Mouse (Mus musculus) erythroblast, embryonic 14.5 days (primary cell): ENCODE measurements around the gene 1110002E22Rik. TPM values are rescaled to one million over a fixed set of nuclear protein-coding genes. Genes with fewer than 3 reads are reported as not detected.

ENCODE experiments used
- H3K27me3 ChIP-seq: 2 replicates; pipeline ENCODE4 v1.6.1; 2012; ENCODE audit warnings: inconsistent platforms; ENCODE audit not compliant: control insufficient read depth
- H3K36me3 ChIP-seq: 2 replicates; pipeline ENCODE4 v1.6.1; 2012; ENCODE audit warnings: mild to moderate bottlenecking, inconsistent platforms; ENCODE audit not compliant: control insufficient read depth
- H3K4me1 ChIP-seq: 2 replicates; pipeline ENCODE4 v1.6.1; 2012; ENCODE audit warnings: inconsistent platforms; ENCODE audit not compliant: control insufficient read depth
- H3K4me3 ChIP-seq: replicated peaks from 2 replicates; pipeline ENCODE3; 2012; ENCODE audit warnings: moderate library complexity, mild to moderate bottlenecking, inconsistent platforms
- H3K9me3 ChIP-seq: 2 replicates; pipeline ENCODE4 v1.6.1; 2012; ENCODE audit warnings: low read length, inconsistent platforms, mixed read lengths; ENCODE audit not compliant: control insufficient read depth
- GATA1 ChIP-seq: IDR thresholded peaks from 2 replicates; pipeline ENCODE4 v1.6.1; 2012; ENCODE audit warnings: low read length, inconsistent platforms, mixed read lengths
- TAL1 ChIP-seq: IDR thresholded peaks from 3 replicates; pipeline ENCODE4 v1.6.1; 2012; ENCODE audit warnings: low read length, inconsistent platforms, mixed read lengths
- polyA plus RNA-seq: library from polyadenylated mRNA; stranded (reverse); fragments of >175 nt; gene quantifications from 2 replicates; pipeline ENCODE4 v1.2.3, GENCODE M21; 2012

The 1110002E22Rik gene
- polyA plus RNA-seq, 1 experiment: not detected

DNA sequence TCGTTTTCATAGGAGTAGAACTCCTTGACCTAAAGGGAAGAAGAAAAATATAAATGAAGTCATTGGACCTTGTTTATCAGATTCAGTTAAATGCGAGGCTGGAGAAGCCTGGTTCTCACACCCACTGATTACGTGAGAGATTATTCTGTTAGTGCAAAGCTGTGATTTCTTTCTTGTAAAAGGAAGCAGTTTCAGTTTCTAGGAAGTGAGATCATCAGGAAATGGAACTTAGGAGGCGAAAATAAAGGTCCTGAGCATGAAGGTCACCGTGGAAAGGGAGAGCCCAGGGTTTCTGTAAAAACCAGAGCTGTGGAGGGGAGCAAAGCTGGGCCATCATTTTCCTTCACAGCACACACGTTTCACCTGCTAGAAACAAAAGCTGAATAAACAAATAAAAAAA lies 53.5 kb downstream of the 1110002E22Rik start:
- no peaks in the 10 kb centered on the region for H3K27me3 ChIP-seq
- no peaks in the 10 kb centered on the region for H3K9me3 ChIP-seq
- H3K36me3 ChIP-seq: no peaks in the 10 kb centered on the region; the same call in 1 of the 2 replicates
- H3K4me1 ChIP-seq: no peaks in the 10 kb centered on the region
- TF ChIP-seq TAL1 (no peak), GATA1 (no peak)
- H3K4me3 ChIP-seq: no peak overlapping the region

DNA sequence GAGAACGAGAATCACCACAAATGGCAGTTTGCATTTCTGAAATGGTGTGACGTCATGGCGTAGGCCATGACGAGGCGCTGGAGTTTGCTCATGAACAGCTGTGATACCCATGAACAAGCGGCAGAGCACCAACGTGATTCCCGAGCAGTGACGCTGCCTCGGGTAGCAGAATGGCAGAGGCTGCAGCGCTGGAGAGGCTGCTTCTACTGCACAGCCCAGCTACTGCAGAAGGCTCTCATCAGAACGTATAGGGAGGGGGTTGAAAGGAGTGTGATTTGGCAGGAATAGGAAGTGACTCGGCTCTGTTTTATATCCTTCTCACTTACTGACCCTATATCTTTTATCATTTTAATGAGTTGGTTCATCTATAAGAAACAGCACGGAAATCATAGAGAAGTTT lies 54.0 kb downstream of the 1110002E22Rik start:
- no peak for TF ChIP-seq GATA1
- no peak for TF ChIP-seq TAL1
- H3K36me3 ChIP-seq: no peaks in the 10 kb centered on the region; the same call in 1 of the 2 replicates
- H3K27me3 ChIP-seq: no peaks in the 10 kb centered on the region
- no peaks in the 10 kb centered on the region for H3K4me1 ChIP-seq
- H3K9me3 ChIP-seq: no peaks in the 10 kb centered on the region
- H3K4me3 ChIP-seq: no peak overlapping the region

DNA sequence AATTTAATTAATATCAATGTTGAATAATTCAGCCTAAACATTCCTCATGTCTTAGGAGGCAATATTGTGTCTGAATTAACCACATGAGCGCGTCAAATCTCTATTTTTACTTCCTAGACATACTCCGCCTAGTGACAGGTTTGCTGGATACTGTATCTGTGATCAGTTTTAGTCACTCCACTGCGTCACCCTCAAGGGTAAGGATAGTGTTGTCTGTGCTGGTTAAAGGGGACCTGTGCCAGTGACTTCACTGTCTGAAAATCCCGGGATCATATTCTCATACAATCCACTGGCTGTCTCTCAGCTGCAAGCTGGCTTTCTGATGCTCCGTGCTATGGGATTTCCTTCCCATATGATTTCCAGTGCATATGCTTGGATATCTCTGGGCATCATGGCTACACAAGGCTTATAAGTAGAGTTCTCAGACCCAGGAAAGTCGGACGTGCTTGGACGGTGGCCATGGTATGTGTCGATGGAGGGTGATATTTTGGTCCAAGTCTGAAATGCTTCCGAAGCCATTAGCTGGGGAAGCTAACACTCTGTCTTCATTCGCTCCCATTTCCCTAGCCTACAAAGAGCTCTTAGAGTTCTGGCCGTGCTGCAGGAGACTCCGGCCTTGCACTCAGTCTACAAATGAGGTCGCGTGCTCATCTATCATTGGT lies 54.7 kb downstream of the 1110002E22Rik start:
- Histone ChIP-seq H3K27me3 (no peaks in the 10 kb centered on the region), H3K4me3 (no peak overlapping the region), H3K4me1 (no peaks in the 10 kb centered on the region), H3K36me3 (no peaks in the 10 kb centered on the region; the same call in 1 of the 2 replicates), H3K9me3 (no peaks in the 10 kb centered on the region)
- TF ChIP-seq GATA1 (no peak), TAL1 (no peak)

- no peak overlapping the region for H3K4me3 ChIP-seq
- no peak for TF ChIP-seq TAL1
- H3K36me3 ChIP-seq: no peaks in the 10 kb centered on the region; the same call in 1 of the 2 replicates
- no peaks in the 10 kb centered on the region for H3K9me3 ChIP-seq
- no peaks in the 10 kb centered on the region for H3K4me1 ChIP-seq
- no peaks in the 10 kb centered on the region for H3K27me3 ChIP-seq
These were observed 56.6 kb downstream of the 1110002E22Rik start for GRCm38 (mm10) chr3:138121461-138121860.

GRCm38 (mm10) chr3:138123842-138124241 lies 59.0 kb downstream of the 1110002E22Rik start:
- Histone ChIP-seq H3K4me1 (peaks cover 4% of the 10 kb centered on the region), H3K4me3 (no peak overlapping the region), H3K36me3 (no peaks in the 10 kb centered on the region; the same call in 1 of the 2 replicates), H3K27me3 (no peaks in the 10 kb centered on the region), H3K9me3 (no peaks in the 10 kb centered on the region)
- TF ChIP-seq TAL1: no peak
- no peak for TF ChIP-seq GATA1

DNA sequence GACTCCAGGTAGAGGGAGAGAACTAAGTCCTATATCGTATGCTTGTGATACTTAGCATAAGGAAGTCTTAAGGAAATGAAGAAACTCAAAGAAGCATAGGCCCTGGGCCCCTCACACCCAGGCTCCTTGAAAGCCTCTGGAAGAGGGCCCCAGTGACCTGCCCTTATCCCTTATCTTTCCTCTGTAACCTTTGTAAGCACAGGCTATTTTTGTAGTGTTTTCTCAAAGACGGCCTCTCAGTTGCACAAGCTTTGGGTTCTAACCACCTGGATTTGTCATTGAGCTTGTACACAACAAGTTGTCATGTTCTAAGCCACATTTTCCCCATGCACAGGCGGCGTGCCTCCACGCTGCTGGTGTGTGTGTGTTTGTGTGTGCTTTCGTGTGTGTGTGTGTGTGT lies 64.3 kb downstream of the 1110002E22Rik start:
- no peaks in the 10 kb centered on the region for H3K36me3 ChIP-seq
- no peaks in the 10 kb centered on the region for H3K9me3 ChIP-seq
- peak overlapping the region; percentile 37 for H3K4me3 ChIP-seq
- peaks cover 6% of the 10 kb centered on the region for H3K4me1 ChIP-seq
- H3K27me3 ChIP-seq: no peaks in the 10 kb centered on the region
- no peak for TF ChIP-seq TAL1
- TF ChIP-seq GATA1: no peak

DNA sequence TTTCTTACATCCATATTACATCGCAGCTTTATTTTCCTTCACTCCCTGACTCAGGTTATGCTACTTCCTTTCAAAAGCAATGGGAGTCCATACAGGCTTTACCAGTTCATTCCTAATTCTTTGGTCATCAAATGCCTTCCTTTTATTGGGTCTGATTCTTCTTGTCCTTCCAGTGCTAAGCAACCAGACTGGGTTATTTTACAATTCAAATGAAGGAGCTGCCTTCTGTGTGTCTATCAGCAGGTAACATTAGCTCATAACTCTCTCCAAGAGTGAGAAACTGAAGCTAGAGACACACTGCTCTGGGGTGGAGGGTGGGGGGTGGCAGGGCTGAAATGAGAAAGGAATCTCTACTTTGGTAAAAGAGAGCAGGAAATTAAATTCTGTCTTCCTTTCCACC lies 65.8 kb downstream of the 1110002E22Rik start:
- Histone ChIP-seq H3K27me3 (no peaks in the 10 kb centered on the region), H3K9me3 (no peaks in the 10 kb centered on the region), H3K36me3 (no peaks in the 10 kb centered on the region), H3K4me3 (peak overlapping the region; percentile 32), H3K4me1 (peaks cover 6% of the 10 kb centered on the region)
- TF ChIP-seq TAL1 (no peak), GATA1 (no peak)

Other genes with a start within 250 kb of the 1110002E22Rik start
- gene H2afz, start 200.6 kb upstream of the 1110002E22Rik start, polyA plus RNA-seq: 289 and 384 TPM in 2 replicates
- 0.11 and 0.14 TPM in 2 replicates for gene Dnajb14, start 197.4 kb upstream of the 1110002E22Rik start, polyA plus RNA-seq
- 1.8 and 2.7 TPM in 2 replicates for gene Lamtor3, start 146.5 kb upstream of the 1110002E22Rik start, polyA plus RNA-seq
- gene Dapp1, start 83.5 kb upstream of the 1110002E22Rik start, polyA plus RNA-seq: 0.18 and 0.29 TPM in 2 replicates
- not detected in 2 replicates for gene Gm5105, start 2.3 kb downstream of the 1110002E22Rik start, polyA plus RNA-seq
- gene Trmt10a, start 78.4 kb downstream of the 1110002E22Rik start, polyA plus RNA-seq: 0.45 and 0.54 TPM in 2 replicates
- 0.02 and 0.04 TPM in 2 replicates for gene Mttp, start 79.9 kb downstream of the 1110002E22Rik start, polyA plus RNA-seq
- gene 4930579F01Rik, start 128.8 kb downstream of the 1110002E22Rik start, polyA plus RNA-seq: not detected in 2 replicates
- gene Adh7, start 152.7 kb downstream of the 1110002E22Rik start, polyA plus RNA-seq: not detected in 2 replicates
- not detected in 2 replicates for gene Adh1, start 195.9 kb downstream of the 1110002E22Rik start, polyA plus RNA-seq
- not detected in 2 replicates for gene Adh6a, start 248.2 kb downstream of the 1110002E22Rik start, polyA plus RNA-seq